Mouse (Mus musculus): ENCODE results near the gene Cd59a. TPM values are rescaled to one million over a fixed set of nuclear protein-coding genes. Genes with fewer than 3 reads are reported as not detected.

The Cd59a gene
- polyA plus RNA-seq, 1 experiment from 2014 or later, result 41.6 TPM

DNA sequence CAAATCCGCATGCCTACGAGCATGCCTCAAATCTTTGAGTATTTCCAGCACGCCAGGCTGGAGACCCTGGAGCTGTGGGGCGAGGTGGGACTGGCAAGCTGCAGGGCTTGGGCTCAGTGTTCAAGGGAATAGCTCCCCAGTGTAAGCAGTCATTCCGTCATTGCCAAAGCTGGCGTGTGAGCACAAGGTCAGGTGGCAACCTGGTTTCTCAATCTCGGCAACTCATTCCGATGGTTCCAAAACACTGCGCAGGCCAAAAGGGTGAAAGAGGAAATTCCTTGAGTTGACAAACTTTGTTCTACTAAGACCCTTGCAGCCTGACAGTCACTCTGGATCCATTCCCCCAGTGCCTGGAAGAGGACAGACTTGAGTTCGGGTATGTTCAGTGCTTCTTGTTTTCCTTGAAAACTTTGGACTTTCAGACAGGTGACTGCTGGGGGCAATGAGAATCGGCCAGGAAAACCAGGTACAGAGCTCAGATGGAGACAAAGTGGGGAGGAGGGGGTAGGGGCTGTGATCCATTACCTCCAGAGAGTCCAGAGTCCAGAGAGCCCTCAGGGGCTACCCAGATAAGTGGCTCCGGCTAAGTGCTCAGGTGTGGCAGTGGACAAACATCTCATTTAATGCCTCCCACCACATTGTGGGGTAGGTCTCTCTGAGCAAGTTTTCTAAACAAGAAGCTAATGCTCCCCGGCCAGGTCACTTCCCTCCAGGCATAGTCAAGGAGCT is 33.4 kb downstream of the Cd59a start:
- no peaks in the 10 kb centered on the region for H3K4me1 ChIP-seq
- no peaks in the 10 kb centered on the region for H3K9me3 ChIP-seq (replicated peaks)
- H3K9ac ChIP-seq, result no peak overlapping the region
- H3K36me3 ChIP-seq, result no peaks in the 10 kb centered on the region
- H3K4me2 ChIP-seq, result no peak overlapping the region
- H3K27me3 ChIP-seq, result peaks cover 29% of the 10 kb centered on the region
- no peak overlapping the region for H3K27ac ChIP-seq
- H3K4me3 ChIP-seq (replicated peaks), result no peak overlapping the region
- WGBS, result 83% methylated on average over 13 of the region's 13 CpGs
- ATAC-seq (replicated peaks; ENCODE audit: low FRiP score), result no peak

DNA sequence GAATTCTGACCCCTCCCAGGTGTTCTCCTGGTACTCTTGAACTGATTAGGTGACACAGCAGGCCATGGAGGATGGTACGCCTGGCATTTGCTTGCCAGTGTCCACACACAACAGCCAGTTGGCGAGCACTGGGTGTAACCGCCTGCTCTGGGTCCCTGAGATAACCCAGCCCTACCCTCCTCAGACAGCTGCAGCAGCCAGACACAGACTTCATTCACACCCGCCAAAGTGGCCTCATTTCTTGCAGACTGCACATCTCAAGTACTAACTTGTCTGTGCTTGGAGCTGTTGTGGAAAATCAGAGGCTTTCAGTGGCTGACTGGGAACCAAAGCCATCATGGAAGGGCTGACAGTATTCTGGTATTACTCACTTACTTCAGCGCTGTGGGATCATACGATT is 34.6 kb downstream of the Cd59a start:
- no peaks in the 10 kb centered on the region for H3K4me1 ChIP-seq
- H3K4me3 ChIP-seq (replicated peaks), result no peak overlapping the region
- no peak overlapping the region for H3K9ac ChIP-seq
- 77% methylated on average over 6 of the region's 6 CpGs for WGBS
- H3K4me2 ChIP-seq, result no peak overlapping the region
- ATAC-seq (replicated peaks; ENCODE audit: low FRiP score), result 0 out of 2 replicates have a peak, but pooled peaks have one; percentile 38
- H3K27me3 ChIP-seq, result peaks cover 21% of the 10 kb centered on the region
- H3K27ac ChIP-seq, result no peak overlapping the region
- no peaks in the 10 kb centered on the region for H3K9me3 ChIP-seq (replicated peaks)
- H3K36me3 ChIP-seq, result no peaks in the 10 kb centered on the region

GRCm38 (mm10) chr2:104130969-104131368 is 35.4 kb downstream of the Cd59a start:
- WGBS, result 66% methylated on average over 3 of the region's 3 CpGs
- Histone ChIP-seq H3K4me3 (replicated peaks) (no peak overlapping the region), H3K36me3 (no peaks in the 10 kb centered on the region), H3K4me2 (no peak overlapping the region), H3K9ac (no peak overlapping the region), H3K4me1 (peaks cover under 1% of the 10 kb centered on the region; the same call in 1 of the 2 replicates), H3K27ac (no peak overlapping the region), H3K9me3 (replicated peaks) (no peaks in the 10 kb centered on the region), H3K27me3 (peaks cover 14% of the 10 kb centered on the region)
- no peak for ATAC-seq (replicated peaks; ENCODE audit: low FRiP score)

GRCm38 (mm10) chr2:104132266-104132859 is 36.8 kb downstream of the Cd59a start:
- Histone ChIP-seq H3K9ac (no peak overlapping the region), H3K27me3 (peaks cover 8% of the 10 kb centered on the region; the same call in 1 of the 2 replicates), H3K9me3 (replicated peaks) (no peaks in the 10 kb centered on the region), H3K4me1 (peaks cover 3% of the 10 kb centered on the region; the same call in 1 of the 2 replicates), H3K4me2 (no peak overlapping the region), H3K36me3 (no peaks in the 10 kb centered on the region), H3K4me3 (replicated peaks) (no peak overlapping the region), H3K27ac (no peak overlapping the region)
- WGBS, result 73% methylated on average over 7 of the region's 7 CpGs
- ATAC-seq (replicated peaks; ENCODE audit: low FRiP score), result no peak

DNA sequence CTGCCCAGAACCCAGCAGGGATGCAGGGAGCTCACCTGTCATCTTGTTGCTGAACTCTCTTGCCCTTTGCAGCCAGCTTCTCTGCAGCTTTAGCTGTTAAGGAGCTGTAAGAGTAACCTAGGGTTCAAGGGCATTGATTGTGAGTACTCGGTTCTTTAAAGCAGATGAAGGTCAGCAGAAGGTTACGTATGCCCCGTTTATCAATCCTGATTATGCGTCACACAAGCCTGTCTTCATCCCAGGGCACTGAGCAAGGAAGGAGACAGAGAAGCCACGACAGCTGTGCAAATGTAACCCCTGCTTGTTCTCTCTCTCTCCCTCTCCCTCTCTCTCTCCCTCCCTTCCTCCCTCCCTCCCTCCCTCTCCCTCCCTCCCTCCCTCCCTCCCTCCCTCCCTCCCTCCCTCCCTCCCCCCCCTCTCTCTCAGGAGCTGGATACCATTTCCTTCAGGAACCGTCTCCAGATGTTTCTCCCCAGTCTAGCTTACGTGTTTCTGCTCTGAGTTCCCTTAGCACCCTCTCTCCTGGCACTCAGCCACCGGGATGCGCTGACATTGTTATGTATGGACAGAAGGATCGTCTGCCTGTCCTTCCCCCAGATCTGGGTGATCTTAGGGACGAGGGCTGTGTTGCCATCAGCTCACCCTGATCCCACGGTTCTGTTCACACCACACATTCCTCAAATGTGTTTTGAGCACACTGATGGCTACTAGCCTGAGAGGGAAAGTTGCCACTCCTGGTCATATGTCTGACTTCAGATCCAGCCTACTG is 37.6 kb downstream of the Cd59a start:
- no peak for ATAC-seq (replicated peaks; ENCODE audit: low FRiP score)
- Histone ChIP-seq H3K4me3 (replicated peaks) (no peak overlapping the region), H3K9ac (no peak overlapping the region), H3K36me3 (no peaks in the 10 kb centered on the region), H3K4me2 (no peak overlapping the region), H3K27me3 (peaks cover 7% of the 10 kb centered on the region; the same call in 1 of the 2 replicates), H3K27ac (no peak overlapping the region), H3K4me1 (peaks cover 3% of the 10 kb centered on the region; the same call in 1 of the 2 replicates), H3K9me3 (replicated peaks) (no peaks in the 10 kb centered on the region)
- 35% methylated on average over 11 of the region's 12 CpGs for WGBS

DNA sequence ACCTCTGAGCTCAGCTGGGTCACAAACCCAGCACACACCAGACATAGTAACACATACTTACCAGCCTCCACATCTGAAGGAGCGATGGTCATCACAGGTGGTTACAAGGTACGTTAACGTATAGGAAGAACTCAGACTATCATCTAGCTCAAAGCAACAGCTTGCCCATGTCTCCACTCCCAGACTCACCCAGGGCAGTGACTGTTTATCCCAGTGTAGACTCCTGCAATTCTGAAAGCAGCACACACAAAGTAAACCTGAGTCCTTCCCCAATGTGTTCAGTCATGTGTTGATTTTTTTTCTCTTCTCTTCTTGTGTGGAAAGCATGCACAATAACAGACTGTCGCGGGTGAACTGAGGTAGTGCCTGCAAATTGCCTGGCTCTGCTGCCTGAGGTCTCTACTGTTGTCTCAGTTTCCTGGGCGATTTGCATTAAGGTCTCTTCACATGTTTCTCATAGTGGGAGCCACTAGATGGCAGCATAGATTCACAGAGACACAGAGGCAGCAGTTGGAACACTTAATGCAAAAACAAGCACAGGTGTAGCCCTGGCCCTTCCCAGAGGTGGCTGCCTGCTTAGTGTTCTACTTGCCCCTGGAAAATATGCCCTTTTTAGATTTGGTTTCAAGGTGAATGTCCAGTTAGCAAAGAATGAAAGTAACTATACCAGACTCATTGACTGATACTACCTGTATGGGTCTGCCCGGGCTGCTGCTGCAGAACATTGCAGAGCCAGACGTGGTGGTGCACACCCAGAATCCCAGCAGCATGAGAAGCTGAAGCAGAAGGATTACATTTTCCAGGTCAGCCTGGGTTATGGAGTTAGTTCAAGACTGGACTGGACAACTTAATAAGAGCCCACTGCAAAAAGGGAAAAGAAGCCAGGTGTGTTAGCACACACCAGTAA is 38.8 kb downstream of the Cd59a start:
- no peak overlapping the region for H3K4me3 ChIP-seq (replicated peaks)
- H3K27ac ChIP-seq, result no peak overlapping the region
- no peaks in the 10 kb centered on the region for H3K9me3 ChIP-seq (replicated peaks)
- peak; percentile 34; the same call in 1 of the 2 replicates for ATAC-seq (replicated peaks; ENCODE audit: low FRiP score)
- H3K9ac ChIP-seq, result no peak overlapping the region
- peaks cover 4% of the 10 kb centered on the region; the same call in 1 of the 2 replicates for H3K27me3 ChIP-seq
- no peak overlapping the region for H3K4me2 ChIP-seq
- no peaks in the 10 kb centered on the region for H3K36me3 ChIP-seq
- 46% methylated on average over 8 of the region's 8 CpGs for WGBS
- H3K4me1 ChIP-seq, result peaks cover 3% of the 10 kb centered on the region; the same call in 1 of the 2 replicates

GRCm38 (mm10) chr2:104135920-104136319 is 40.3 kb downstream of the Cd59a start:
- Histone ChIP-seq H3K4me2 (no peak overlapping the region), H3K9ac (no peak overlapping the region), H3K4me1 (peaks cover 3% of the 10 kb centered on the region; the same call in 1 of the 2 replicates), H3K27ac (no peak overlapping the region), H3K36me3 (no peaks in the 10 kb centered on the region), H3K9me3 (replicated peaks) (no peaks in the 10 kb centered on the region), H3K4me3 (replicated peaks) (no peak overlapping the region), H3K27me3 (peaks cover 4% of the 10 kb centered on the region; the same call in 1 of the 2 replicates)
- WGBS, result 53% methylated on average over 2 of the region's 2 CpGs
- ATAC-seq (replicated peaks; ENCODE audit: low FRiP score), result no peak

- Histone ChIP-seq H3K4me3 (replicated peaks) (no peak overlapping the region), H3K9me3 (replicated peaks) (no peaks in the 10 kb centered on the region), H3K9ac (no peak overlapping the region), H3K27ac (no peak overlapping the region), H3K36me3 (no peaks in the 10 kb centered on the region), H3K27me3 (no peaks in the 10 kb centered on the region), H3K4me1 (no peaks in the 10 kb centered on the region), H3K4me2 (no peak overlapping the region)
- ATAC-seq (replicated peaks; ENCODE audit: low FRiP score), result no peak
- 92% methylated on average over 8 of the region's 8 CpGs for WGBS
Observed at GRCm38 (mm10) chr2:104142140-104142539, 46.5 kb downstream of the Cd59a start.

DNA sequence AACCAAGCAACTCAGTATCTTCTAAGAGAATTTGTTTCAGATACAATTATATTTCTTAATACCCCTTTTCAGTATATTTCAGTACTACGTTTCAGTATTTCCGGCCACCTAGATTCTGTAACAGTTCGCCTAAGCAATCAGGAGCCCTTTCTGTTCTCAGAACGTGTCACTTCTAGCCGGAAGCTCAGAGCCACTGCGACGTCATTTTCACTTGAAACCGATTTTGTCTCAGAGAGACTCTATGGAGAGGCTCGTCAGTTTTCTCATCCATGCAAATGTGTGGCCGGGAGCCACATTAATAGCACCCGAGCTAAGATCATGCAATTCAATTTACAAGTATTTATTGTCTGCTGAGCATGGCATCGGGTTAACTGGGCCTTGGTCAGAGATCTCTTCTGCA is 48.4 kb downstream of the Cd59a start:
- H3K4me2 ChIP-seq, result no peak overlapping the region
- no peak for ATAC-seq (replicated peaks; ENCODE audit: low FRiP score)
- no peaks in the 10 kb centered on the region for H3K36me3 ChIP-seq
- H3K4me1 ChIP-seq, result peaks cover 16% of the 10 kb centered on the region
- no peak overlapping the region for H3K27ac ChIP-seq
- no peak overlapping the region for H3K9ac ChIP-seq
- WGBS, result 85% methylated on average over 12 of the region's 12 CpGs
- no peak overlapping the region for H3K4me3 ChIP-seq (replicated peaks)
- H3K27me3 ChIP-seq, result no peaks in the 10 kb centered on the region
- no peaks in the 10 kb centered on the region for H3K9me3 ChIP-seq (replicated peaks)

- H3K36me3 ChIP-seq, result no peaks in the 10 kb centered on the region
- WGBS, result 87% methylated on average over 1 of the region's 1 CpGs
- no peak overlapping the region for H3K4me2 ChIP-seq
- no peak overlapping the region for H3K27ac ChIP-seq
- H3K9me3 ChIP-seq (replicated peaks), result no peaks in the 10 kb centered on the region
- no peak for ATAC-seq (replicated peaks; ENCODE audit: low FRiP score)
- no peaks in the 10 kb centered on the region for H3K27me3 ChIP-seq
- H3K4me3 ChIP-seq (replicated peaks), result no peak overlapping the region
- H3K9ac ChIP-seq, result no peak overlapping the region
- peaks cover 16% of the 10 kb centered on the region for H3K4me1 ChIP-seq
Observed at GRCm38 (mm10) chr2:104145983-104146382, 50.4 kb downstream of the Cd59a start.

DNA sequence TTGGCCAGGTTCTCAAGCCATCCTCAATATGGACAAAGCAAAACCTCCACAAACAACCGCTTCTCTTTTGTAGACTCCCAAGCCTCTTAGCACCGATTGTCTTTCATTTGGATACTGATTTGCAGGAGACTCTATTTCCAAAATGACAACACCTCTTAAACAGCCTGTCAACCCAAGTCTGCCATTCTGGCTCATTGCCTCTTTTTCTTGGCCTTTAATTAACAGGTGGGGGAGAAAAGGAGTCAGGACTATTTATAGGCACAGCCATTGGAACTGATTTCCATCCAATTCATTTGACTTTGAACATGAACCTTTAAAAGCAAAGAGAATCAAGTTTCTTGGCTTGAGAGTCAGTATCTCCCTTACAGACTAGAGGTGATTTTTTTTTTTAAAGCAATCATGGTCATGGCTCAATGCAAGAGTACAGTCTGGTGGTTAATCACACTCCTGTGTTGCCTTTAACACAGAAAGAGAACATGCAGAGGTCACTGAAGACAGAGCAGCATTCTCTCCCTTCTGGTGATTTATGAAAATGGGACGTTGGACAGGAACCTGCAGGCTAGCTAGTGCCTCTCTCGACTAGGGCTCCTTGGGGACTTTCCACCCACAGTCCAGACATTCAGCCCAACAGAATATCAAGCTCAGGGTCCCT is 52.4 kb downstream of the Cd59a start:
- H3K9me3 ChIP-seq (replicated peaks), result no peaks in the 10 kb centered on the region
- no peaks in the 10 kb centered on the region for H3K36me3 ChIP-seq
- H3K27me3 ChIP-seq, result no peaks in the 10 kb centered on the region
- peaks cover 16% of the 10 kb centered on the region for H3K4me1 ChIP-seq
- ATAC-seq (replicated peaks; ENCODE audit: low FRiP score), result peak; percentile 81
- H3K27ac ChIP-seq, result peak overlapping the region; percentile 66
- no peak overlapping the region for H3K4me2 ChIP-seq
- no peak overlapping the region for H3K4me3 ChIP-seq (replicated peaks)
- H3K9ac ChIP-seq, result no peak overlapping the region
- 28% methylated on average over 4 of the region's 4 CpGs for WGBS

Measured in kidney, embryonic 15.5 days (tissue).